Mouse (Mus musculus) testis, adult 2 months (tissue): ENCODE measurements around the gene Dleu7. TPM values are rescaled to one million over a fixed set of nuclear protein-coding genes. Genes with fewer than 3 reads are reported as not detected.

ENCODE experiments used
- H3K27ac ChIP-seq: fragments of 200-500 bp; 2 replicates; pipeline ENCODE4 v1.5.1; 2012; ENCODE audit warnings: low read depth, low read length; ENCODE audit not compliant: control insufficient read depth, insufficient read depth
- H3K27me3 ChIP-seq: fragments of 200-500 bp; 2 replicates; pipeline ENCODE4 v1.6.1; 2012; ENCODE audit warnings: mild to moderate bottlenecking, low read length, moderate library complexity; ENCODE audit not compliant: control insufficient read depth, insufficient read depth
- H3K36me3 ChIP-seq: fragments of 200-500 bp; 2 replicates; pipeline ENCODE4 v1.6.1; 2012; ENCODE audit warnings: mild to moderate bottlenecking, low read length; ENCODE audit not compliant: control insufficient read depth, insufficient read depth
- H3K4me1 ChIP-seq: fragments of 200-500 bp; 2 replicates; pipeline ENCODE4 v1.6.1; 2012; ENCODE audit warnings: low read length; ENCODE audit not compliant: control insufficient read depth, insufficient read depth
- H3K4me3 ChIP-seq: fragments of 200-500 bp; 2 replicates; pipeline ENCODE4 v1.5.1; 2012; ENCODE audit warnings: low read depth, mild to moderate bottlenecking, low read length, moderate library complexity, mixed read lengths; ENCODE audit not compliant: control insufficient read depth
- CTCF ChIP-seq: fragments of 200-500 bp; IDR thresholded peaks from 2 replicates; pipeline ENCODE4 v1.5.1; 2012; ENCODE audit warnings: low read depth, mild to moderate bottlenecking, inconsistent platforms, low read length, moderate library complexity; ENCODE audit not compliant: control insufficient read depth, insufficient read depth, insufficient replicate concordance
- POLR2A ChIP-seq: fragments of 200-500 bp; IDR thresholded peaks from 2 replicates; pipeline ENCODE4 v1.6.1; 2012; ENCODE audit warnings: low read depth, mild to moderate bottlenecking, inconsistent platforms, low read length, moderate library complexity; ENCODE audit not compliant: control insufficient read depth
- polyA plus RNA-seq: library from polyadenylated mRNA; depleted of rRNA; stranded (reverse); fragments of >200 nt; gene quantifications from 2 replicates; pipeline ENCODE4 v1.2.3, GENCODE M21; 2012

Dleu7 gene
- polyA plus RNA-seq, 1 experiment, result 0.44 TPM

DNA sequence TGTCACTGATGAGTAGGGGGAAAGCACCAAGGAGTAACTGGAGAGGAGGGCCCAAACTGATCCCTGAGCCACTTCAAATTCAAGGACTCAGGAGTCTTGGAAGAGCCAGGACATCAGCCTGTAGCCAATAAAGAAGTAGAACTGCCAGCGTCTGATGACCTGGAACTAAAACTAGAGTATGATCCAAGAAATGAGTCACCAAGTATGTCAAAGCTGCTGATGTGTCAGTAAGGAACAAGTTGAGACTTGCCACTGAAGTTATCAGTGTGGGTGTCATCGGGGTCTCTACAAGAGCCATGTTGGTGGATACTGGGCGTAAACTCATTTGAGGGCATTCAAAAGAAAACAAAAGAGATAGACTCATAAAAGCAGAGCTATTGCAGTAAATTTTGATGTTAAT is 19.2 kb downstream of the Dleu7 start:
- no peaks in the 10 kb centered on the region for H3K4me1 ChIP-seq
- no peaks in the 10 kb centered on the region for H3K27me3 ChIP-seq
- H3K27ac ChIP-seq, result no peak overlapping the region
- H3K36me3 ChIP-seq, result no peaks in the 10 kb centered on the region
- H3K4me3 ChIP-seq, result no peak overlapping the region
- TF ChIP-seq CTCF, result no peak
- no peak for TF ChIP-seq POLR2A

GRCm38 (mm10) chr14:62270698-62271396 is 22.0 kb downstream of the Dleu7 start:
- Histone ChIP-seq H3K4me1 (no peaks in the 10 kb centered on the region), H3K27me3 (no peaks in the 10 kb centered on the region), H3K4me3 (no peak overlapping the region), H3K27ac (no peak overlapping the region), H3K36me3 (no peaks in the 10 kb centered on the region)
- TF ChIP-seq POLR2A, result no peak
- TF ChIP-seq CTCF, result no peak

DNA sequence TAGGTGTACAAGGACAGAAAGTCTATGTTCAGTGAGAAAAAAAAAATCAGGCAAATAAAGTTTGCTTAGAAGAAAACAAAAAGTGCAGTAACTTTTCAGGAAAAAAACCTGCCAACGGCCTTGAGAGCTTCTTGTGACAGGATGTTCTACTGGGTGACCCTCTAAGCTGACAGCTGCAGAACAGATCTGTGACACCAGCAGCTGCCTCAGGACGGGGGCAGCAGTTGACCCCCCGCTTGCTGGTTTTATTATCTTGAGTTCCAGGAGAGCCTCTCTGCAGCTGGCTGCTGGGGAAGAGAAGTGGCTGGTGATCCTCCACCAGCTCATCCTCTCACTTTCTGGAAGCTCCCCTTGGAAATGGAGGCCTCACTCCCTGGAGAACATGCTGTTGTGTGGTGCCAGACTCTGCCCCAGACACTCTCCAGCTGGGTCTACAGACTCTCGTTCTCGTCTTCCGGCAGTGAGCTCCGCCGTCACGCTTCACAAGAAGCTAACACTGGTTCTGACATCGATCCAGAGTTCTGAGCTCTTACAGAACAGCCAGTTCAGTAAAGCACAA is 33.8 kb downstream of the Dleu7 start:
- no peak overlapping the region for H3K4me3 ChIP-seq
- no peak for TF ChIP-seq CTCF
- no peak for TF ChIP-seq POLR2A
- H3K27ac ChIP-seq, result peak overlapping the region; percentile 67

DNA sequence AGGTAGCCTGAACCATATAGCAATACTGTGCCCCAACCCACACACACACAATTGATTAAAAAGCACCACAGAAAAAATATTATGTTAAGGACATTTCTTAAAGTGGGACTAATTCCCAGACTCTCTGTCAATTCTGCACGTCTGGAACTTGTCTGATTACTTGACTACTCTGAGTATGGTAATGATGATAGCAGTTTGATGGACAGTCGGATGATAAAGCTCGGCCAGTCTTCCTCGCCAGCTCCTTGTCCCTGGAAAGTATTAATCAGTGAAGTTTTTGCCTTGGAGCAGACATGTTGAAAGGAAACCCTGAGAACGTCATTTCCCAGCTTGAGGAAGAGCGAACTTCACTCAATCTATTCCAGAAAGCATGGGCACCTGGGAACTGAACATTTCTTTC is 34.7 kb downstream of the Dleu7 start:
- Histone ChIP-seq H3K27me3 (no peaks in the 10 kb centered on the region), H3K27ac (0 out of 2 replicates have a peak overlapping the region, but pooled peaks have one; percentile 13), H3K4me1 (peaks cover 2% of the 10 kb centered on the region; the same call in 1 of the 2 replicates), H3K4me3 (no peak overlapping the region), H3K36me3 (no peaks in the 10 kb centered on the region)
- no peak for TF ChIP-seq CTCF
- no peak for TF ChIP-seq POLR2A

More for the DNA sequence above, 33.8 kb downstream of the Dleu7 start:
- no peaks in the 10 kb centered on the region for H3K27me3 ChIP-seq
- peaks cover 2% of the 10 kb centered on the region; the same call in 1 of the 2 replicates for H3K4me1 ChIP-seq
- no peaks in the 10 kb centered on the region for H3K36me3 ChIP-seq

- no peaks in the 10 kb centered on the region for H3K27me3 ChIP-seq
- peaks cover 2% of the 10 kb centered on the region; the same call in 1 of the 2 replicates for H3K4me1 ChIP-seq
- H3K27ac ChIP-seq, result no peak overlapping the region
- no peaks in the 10 kb centered on the region for H3K36me3 ChIP-seq
- TF ChIP-seq CTCF (no peak), POLR2A (no peak)
- H3K4me3 ChIP-seq, result no peak overlapping the region
Measured at GRCm38 (mm10) chr14:62256066-62256465, 36.8 kb downstream of the Dleu7 start.

GRCm38 (mm10) chr14:62254371-62254770 is 38.5 kb downstream of the Dleu7 start:
- Histone ChIP-seq H3K27ac (no peak overlapping the region), H3K27me3 (no peaks in the 10 kb centered on the region), H3K4me1 (peaks cover 2% of the 10 kb centered on the region; the same call in 1 of the 2 replicates), H3K4me3 (no peak overlapping the region), H3K36me3 (no peaks in the 10 kb centered on the region)
- TF ChIP-seq POLR2A (no peak), CTCF (no peak)

- no peaks in the 10 kb centered on the region for H3K36me3 ChIP-seq
- H3K4me1 ChIP-seq, result peaks cover 4% of the 10 kb centered on the region
- H3K27me3 ChIP-seq, result no peaks in the 10 kb centered on the region
- H3K27ac ChIP-seq, result no peak overlapping the region
- TF ChIP-seq CTCF (peak; percentile 25; the same call in 1 of the 2 replicates), POLR2A (no peak)
- H3K4me3 ChIP-seq, result no peak overlapping the region
Measured at GRCm38 (mm10) chr14:62251999-62252398, 40.8 kb downstream of the Dleu7 start.
